Mouse (Mus musculus): ENCODE measurements at regions not wholly inside any gene's neighbourhood (a gene's known extent, or its start where the extent isn't known, plus 50 kb on each side); places are given as distances from the start of the nearest gene placed in this dataset.

DNA sequence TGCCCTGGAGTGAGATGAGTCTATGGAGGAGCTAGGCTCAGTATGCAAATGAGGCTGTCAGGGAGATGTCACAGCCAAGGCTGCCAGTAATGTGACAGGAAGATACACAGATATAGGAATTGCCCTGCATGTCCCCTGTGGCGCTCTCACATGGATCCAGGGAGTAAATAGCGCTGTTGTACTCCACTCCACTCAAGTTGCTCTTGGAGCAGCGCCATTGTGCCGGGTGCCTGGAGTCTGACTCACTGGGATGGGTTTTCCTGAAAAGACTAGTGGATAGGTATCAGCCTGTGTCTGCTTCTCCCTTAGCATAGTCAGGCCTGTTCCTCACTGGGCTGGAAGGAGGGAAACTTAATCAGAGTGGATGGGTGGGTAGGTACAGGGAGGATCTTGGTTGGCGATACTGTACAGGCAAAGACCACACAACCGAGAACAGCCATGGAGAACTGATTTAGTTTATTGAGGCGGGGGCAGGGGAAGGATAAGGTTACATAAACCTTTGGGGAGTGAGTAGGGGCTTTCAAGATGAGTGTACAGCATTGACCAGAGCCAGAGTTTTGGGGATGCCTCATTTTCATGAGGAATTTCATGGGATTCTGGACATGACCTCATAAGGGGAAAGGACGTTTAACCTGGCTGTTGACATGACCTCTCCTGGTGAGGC lies 497.5 kb upstream of the Kcnab2 start:
- TF ChIP-seq HCFC1 (IDR thresholded peaks at IDR 0.05; ENCODE audit: low read depth, low read length) (no peak), ZC3H11A (IDR thresholded peaks at IDR 0.05; ENCODE audit: low read depth, low read length) (no peak), SMC3 (IDR thresholded peaks at IDR 0.05; ENCODE audit: low read depth, low read length) (no peak), MAZ (IDR thresholded peaks at IDR 0.05; ENCODE audit: low read depth, low read length) (no peak), POLR2A (IDR thresholded peaks at IDR 0.05; ENCODE audit: low read depth, low read length) (no peak), CTCF (conservative IDR thresholded peaks at IDR 0.05 in 1 of 2, IDR thresholded peaks at IDR 0.05 in 1 of 2; ENCODE audit: low read depth in 2 of 2, low read length in 2 of 2) (no peak), MAFK (IDR thresholded peaks at IDR 0.05; ENCODE audit: insufficient replicate concordance, low read length) (no peak), E2F4 (IDR thresholded peaks at IDR 0.05; ENCODE audit: insufficient replicate concordance, low read depth, low read length) (no peak), RCOR1 (conservative IDR thresholded peaks at IDR 0.05; ENCODE audit: low read depth, low read length) (no peak), ZMIZ1 (IDR thresholded peaks at IDR 0.05; ENCODE audit: low read depth, low read length) (no peak), MXI1 (IDR thresholded peaks at IDR 0.05; ENCODE audit: low read depth, low read length) (no peak), JUND (conservative IDR thresholded peaks at IDR 0.05; ENCODE audit: low read depth, low read length) (no peak), KAT2A (IDR thresholded peaks at IDR 0.05; ENCODE audit: insufficient replicate concordance, low read length) (no peak), SIN3A (IDR thresholded peaks at IDR 0.05; ENCODE audit: low read length) (no peak)
